Mouse (Mus musculus) lung, postnatal 36 days (tissue): ENCODE data around the gene Slc8a2.
A peak's percentile ranks its signal among the peaks of the same experiment; 100 is the strongest.

ENCODE experiments used
- DNase-seq: peaks from one replicate; pipeline ENCODE4 v3.0.0; 2022; ENCODE audit warnings: mixed read lengths

Gene Slc8a2

DNA sequence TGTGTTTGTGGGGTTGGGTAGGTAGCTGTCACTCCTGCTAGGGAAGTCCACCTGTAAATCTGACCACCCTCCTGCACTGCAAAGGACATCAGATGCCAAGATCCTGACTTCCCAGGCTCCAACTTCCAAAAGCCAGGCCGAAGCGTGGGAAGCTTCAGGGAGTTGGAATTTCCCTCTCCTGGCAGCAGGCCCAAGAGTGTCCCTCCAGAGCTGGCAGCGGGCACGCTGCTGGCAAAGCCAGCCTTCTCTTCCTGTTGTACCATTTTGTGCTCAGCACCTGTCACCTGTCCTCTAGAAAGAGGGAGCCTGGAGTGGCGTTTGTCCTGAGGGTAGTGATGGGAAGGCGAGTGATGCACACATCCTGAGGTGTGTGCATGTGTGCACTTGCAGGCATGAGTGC lies 1.3 kb upstream of the Slc8a2 start:
- DNase-seq: no peak

GRCm38 (mm10) chr7:16128899-16129298 lies 727 bp upstream of the Slc8a2 start:
- DNase-seq: no peak

- no peak for DNase-seq
Measured at GRCm38 (mm10) chr7:16129846-16130691, 443 bp downstream of the Slc8a2 start.

DNA sequence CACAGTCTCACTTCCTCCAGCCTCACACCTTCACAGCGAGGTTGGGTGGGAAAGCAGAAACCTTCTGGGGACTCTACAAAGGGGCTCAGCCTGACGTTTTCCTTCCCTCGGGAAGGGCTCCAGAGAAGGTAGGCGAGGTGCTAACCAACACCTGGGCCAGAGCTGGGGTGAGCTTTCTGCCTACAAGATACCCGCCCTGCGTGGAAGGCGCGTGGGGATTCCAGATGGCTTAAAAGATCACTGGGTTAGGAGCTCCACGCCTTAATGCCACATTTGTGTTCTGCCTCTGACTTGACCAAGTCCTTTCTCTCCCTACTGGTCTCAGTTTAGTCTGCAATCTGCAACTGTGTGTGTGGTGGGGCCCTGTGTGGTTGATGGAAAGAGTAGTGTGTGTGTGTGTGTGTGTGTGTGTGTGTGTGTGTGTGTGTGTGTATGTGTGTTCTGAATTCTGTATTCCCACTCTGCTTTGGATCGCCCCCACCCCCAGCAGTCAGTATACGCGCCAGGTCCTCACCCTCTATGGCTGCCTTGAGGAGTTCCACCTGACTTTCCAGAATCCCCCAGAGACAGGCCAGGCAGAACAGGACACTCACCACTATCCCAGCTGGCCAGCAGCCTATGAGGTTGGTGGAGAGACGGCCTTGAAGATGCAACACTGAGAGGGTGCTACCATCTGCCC lies 1.5 kb downstream of the Slc8a2 start:
- no peak for DNase-seq

- no peak for DNase-seq
Measured at GRCm38 (mm10) chr7:16132161-16132581, 2.5 kb downstream of the Slc8a2 start.

GRCm38 (mm10) chr7:16132926-16133325 lies 3.3 kb downstream of the Slc8a2 start:
- DNase-seq: no peak

GRCm38 (mm10) chr7:16133691-16134090 lies 4.1 kb downstream of the Slc8a2 start:
- no peak for DNase-seq

DNA sequence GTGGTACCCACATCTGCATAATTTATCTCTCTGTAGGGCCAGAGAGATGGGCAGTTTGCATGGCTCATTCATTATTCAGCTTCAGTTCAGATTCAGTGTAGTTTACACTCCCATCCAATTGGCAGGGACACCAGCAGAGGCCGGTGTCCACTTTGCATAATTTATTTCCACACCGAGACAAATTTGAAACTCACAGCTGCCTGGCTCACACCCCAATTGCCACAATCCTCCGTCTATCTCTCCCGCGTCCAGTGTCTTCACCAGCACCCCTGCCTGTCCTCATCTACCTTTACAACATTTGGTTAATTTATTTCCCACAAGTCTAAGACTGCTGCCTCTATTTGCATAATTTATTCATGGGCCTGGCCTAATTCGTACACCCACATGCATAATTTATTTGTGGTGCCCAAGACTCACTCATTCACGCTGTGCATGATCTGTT lies 5.3 kb downstream of the Slc8a2 start:
- DNase-seq: no peak

DNA sequence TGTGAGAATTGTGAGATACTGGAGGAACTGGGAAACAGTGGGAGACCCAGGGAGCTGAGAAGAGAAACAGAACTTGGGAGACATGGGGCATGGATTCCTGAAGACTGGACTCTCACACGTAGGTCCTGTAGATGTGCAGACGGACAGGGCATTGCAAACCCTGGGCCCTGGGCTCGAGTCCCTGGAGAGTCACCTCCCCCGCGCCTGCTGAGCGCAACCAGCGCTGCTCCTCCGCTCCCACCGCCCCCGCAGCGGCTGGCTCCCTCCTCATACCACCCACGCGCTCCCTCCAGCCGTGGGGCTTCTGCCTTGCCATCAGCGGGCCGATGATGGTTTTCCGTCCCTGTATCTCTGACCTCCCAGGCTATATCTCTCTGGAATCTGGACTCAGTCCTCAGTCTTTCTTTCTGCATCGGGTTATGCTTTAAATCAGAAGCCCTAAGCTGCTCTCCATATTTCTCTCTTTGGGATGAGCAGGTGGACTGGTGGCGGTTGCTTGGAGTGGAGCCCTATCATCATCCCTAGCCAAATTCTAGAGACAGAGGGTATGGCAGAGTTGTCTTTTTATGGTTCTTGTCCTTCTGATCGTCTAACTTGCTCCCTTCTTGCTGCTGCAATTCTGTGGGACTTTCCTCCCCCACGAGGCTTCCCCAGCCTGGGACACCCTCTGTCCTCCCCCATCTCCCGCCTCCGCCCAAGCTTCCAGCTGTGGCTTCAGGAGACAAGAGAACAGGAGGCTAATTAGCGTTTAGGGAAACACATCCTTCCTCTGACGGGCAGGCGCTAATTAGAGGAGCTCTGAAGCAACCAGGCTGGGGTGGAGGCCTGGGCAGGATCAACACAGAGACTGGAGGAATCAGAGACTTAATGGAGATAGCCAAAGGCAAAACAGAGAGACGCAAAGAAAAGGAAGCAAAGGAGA lies 17.1 kb downstream of the Slc8a2 start:
- no peak for DNase-seq

- DNase-seq: peak; percentile 61
Measured at GRCm38 (mm10) chr7:16147643-16148042, 18.0 kb downstream of the Slc8a2 start.

DNA sequence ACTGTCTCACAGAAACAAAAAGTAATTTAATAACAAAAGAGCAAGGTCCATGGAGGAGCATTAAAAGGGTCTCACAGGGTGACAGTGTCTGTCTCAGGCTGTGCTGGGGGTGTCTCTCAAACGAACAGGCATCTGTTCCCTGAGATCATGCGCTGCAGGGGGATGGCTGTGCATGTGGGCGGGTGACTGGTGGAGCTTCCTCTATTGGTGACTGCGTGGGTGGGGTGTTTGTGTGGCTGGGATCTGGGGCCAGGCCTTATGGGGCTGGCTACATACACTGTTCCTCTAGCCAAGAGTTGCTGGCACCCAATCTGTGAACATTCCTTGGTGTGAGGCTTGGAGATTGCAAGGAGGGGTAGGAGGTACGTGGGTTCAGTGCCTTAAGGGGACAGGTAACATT lies 19.6 kb downstream of the Slc8a2 start:
- peak; percentile 40 for DNase-seq

DNA sequence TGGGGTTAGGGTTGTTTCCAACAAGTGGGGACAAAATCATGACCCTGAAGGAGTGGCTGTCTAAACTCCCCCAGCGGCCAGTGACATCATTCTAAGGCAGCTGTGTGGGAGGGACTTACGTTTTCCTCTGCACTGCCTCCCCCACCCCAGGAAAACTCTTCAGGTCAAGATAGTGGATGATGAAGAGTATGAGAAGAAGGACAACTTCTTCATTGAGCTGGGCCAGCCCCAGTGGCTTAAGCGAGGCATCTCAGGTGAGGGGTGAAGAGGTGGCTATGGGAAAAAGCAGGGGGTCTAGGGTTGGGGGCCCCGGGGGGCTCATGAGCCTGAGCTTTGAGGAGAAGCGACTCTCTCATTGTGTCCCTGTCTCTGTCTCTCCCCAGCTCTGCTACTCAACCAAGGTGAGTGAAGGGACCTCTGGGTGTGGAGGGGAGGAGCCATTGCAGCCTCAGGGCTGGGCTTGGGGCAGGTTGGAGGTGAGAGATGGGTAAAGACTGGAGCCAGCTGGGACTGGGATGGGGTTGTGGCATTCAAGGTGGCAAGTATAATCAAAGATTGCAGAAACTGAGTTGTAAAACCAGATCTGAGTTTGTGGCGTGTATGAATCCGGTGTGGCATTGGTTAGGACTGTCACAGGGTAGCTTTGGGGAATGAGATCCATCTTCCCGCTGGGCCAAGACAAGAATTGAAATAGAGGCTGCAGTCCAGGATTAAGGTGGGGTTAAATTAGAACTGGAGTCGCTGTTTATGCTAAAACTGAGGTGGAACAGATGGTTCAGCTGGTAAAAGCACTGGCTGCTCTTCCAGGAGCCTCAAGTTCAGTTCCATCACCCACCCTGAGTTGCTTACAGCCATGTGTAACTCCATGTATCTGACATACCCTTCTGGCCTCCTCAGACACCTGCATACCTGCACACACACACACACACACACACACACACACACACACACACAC lies 20.8 kb downstream of the Slc8a2 start:
- DNase-seq: no peak

- DNase-seq: peak; percentile 48
Measured at GRCm38 (mm10) chr7:16153522-16153921, 23.9 kb downstream of the Slc8a2 start.

DNA sequence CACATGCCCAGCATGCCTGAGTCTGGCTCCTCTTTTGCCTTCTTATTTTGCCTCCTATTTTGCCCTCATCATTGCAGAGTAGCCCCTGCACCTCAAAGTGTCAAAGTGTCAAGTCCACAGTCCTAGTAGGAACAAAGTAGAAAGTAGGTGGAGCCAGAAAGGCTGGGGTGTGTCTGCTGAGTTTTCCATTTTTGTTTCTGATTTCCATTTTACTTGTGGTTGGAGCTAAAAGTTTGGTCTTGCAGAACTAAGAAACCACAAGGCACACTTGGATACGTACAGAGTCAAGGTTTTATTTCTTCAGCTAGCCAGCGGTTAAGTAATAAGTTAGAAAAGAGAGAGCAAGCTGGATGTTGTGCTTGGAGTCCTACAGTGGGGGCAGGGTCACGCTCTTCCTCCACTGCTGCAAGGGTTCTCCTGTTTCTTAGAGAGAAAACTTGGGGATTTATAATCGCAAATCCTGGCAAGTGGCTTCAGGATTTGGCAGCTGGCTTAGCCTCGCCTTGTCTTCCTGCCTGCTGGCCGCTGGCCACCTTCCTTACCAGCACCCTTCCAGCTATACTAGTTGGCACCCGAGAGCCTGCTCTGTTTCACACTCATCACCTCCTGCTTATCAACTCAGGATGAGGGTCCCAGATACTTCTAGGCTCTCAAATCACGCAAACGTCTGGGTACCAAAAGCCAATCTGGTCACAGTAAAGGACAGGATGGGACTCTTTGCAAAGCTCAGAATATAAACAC lies 25.7 kb downstream of the Slc8a2 start:
- DNase-seq: peak; percentile 9

DNA sequence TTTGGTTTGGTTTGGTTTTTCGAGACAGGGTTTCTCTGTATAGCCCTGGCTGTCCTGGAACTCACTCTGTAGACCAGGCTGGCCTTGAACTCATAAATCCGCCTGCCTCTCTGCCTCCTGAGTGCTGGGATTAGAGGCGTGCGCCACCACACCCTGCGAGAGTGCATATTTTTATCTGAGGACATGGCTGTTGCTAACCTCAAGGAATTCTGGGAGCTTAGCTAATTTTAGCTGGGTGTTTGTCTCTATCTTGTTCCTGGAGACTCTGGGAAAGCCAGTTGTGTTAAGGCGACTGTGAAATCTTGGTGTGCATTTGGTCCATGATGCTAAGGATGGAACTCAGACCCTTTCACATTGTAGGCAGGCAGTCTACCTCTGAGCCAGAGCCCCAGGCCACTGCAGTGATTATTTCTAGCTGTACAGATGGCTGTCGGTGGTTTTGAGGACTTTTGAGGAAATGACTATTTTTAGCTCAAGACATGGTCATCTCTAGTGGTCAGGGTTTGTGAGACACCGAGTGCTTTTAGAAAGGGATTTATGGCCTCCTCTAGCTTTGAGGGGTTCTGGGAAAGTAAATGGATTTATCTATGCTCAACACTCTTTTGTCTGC lies 26.6 kb downstream of the Slc8a2 start:
- DNase-seq: no peak

DNA sequence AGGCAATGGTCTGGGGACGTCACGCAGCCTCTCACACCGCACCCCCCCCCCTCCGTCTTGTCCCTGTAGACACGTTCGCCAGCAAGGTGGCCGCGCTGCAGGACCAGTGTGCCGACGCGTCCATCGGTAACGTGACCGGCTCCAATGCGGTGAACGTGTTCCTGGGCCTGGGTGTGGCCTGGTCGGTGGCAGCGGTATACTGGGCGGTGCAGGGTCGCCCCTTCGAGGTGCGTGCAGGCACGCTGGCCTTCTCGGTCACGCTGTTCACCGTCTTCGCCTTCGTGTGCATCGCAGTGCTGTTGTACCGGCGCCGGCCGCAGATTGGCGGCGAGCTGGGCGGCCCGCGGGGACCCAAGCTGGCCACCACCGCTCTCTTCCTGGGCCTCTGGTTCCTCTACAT lies 29.1 kb downstream of the Slc8a2 start:
- DNase-seq: no peak

GRCm38 (mm10) chr7:16160702-16161101 lies 31.1 kb downstream of the Slc8a2 start:
- DNase-seq: peak; percentile 50

DNA sequence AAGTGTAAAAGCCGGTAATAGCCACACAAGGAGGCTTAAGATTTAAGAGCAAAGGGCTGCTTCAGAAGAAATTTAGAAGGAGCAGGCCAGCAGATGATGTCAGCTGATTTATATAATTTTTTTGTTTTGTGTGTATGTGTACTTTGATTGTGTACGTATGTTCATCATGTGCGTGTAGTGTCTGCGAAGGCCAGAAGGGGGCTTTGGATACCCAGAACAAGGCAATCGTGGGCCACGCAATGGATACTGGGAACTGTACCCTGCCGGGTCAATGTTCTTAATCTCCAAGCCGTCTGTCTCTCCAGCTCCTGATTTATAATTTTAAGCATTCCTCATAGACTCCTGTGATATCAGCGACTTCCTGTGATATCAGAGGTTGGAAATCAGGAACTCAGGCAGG lies 31.7 kb downstream of the Slc8a2 start:
- no peak for DNase-seq

DNA sequence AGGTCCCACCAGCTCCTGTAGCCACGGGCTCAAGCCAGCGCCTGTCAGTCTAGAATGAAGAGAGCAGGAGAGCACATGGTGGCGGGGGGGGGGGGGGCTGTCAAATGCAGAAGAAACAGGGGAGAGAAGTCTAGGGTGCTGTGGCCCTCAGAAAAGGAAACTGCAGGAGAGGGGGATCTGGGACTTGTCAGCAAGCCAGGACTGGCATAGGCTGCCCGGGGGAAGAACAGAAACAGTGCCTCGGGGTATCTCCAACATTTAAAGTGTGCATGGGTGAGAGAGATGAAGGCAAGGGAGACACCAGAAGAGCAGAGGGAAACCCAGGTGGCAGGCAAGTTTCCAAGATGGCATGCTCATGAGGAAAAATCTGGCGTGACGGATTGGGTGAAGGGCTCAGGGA lies 32.4 kb downstream of the Slc8a2 start:
- DNase-seq: no peak

DNA sequence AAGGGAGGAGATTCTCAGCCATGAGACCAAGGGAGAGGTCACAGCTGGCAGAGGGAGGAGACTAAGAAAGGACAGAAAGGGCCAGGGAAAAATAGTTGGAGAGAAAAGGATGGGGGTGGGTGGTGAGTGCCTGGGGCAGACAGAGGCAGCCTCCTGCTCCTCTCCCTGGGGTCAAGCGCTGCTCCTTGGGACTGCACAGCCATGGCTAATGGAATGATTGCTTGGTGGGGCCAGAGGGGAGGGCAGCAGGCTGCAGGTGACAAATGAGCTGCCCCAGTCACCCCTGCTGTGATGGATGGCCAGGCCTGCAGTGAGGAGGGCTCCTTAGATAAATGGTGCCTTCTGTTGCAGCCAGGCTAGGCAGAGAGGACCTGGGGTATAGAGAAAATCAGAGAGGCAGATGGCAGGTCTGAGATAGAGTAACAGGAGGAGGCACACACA lies 42.5 kb downstream of the Slc8a2 start:
- no peak for DNase-seq
